Mouse (Mus musculus): ENCODE measurements around the gene Zdhhc13. TPM values are rescaled to one million over a fixed set of nuclear protein-coding genes. Genes with fewer than 3 reads are reported as not detected.

Zdhhc13 gene
- polyA plus RNA-seq, 1 experiment from 2014 or later: 41.1 TPM

Other genes starting within 250 kb of the Zdhhc13 start
- gene Mrgprb2, start 230.9 kb upstream of the Zdhhc13 start, polyA plus RNA-seq (2015; fragmentation: Nextera tagmentation; extraction: Ambion mirVana): not detected in 2 replicates
- gene Mrgprb3, start 145.2 kb upstream of the Zdhhc13 start, polyA plus RNA-seq (2015; fragmentation: Nextera tagmentation; extraction: Ambion mirVana): not detected in 2 replicates
- 1.1 and 2.1 TPM in 2 replicates for gene Csrp3, start 59.0 kb downstream of the Zdhhc13 start, polyA plus RNA-seq (2015; fragmentation: Nextera tagmentation; extraction: Ambion mirVana)
- 21.9 and 24.2 TPM in 2 replicates for gene E2f8, start 92.6 kb downstream of the Zdhhc13 start, polyA plus RNA-seq (2015; fragmentation: Nextera tagmentation; extraction: Ambion mirVana)
- 14.4 and 15.3 TPM in 2 replicates for gene Nav2, start 119.7 kb downstream of the Zdhhc13 start, polyA plus RNA-seq (2015; fragmentation: Nextera tagmentation; extraction: Ambion mirVana)